Mouse (Mus musculus): ENCODE measurements around the gene Msmb. TPM values are rescaled to one million over a fixed set of nuclear protein-coding genes. Genes with fewer than 3 reads are reported as not detected.
"Not testable (repeated sequence)": the region's sequence is repeated elsewhere in the genome, so short reads cannot be mapped to it uniquely, and the experiment has no call there.

The Msmb gene
- not detected for total RNA-seq (2021)
- long read RNA-seq, experiment 1, result 0 reads
- long read RNA-seq, experiment 2, result 0 reads

- Histone ChIP-seq H3K4me3 (no peak within 1 kb of the TSS), H3K27ac (no peak within 1 kb of the TSS)
- DNase-seq (ENCODE audit: extremely low spot score in 1 of 2, low spot score in 2 of 2), result no peak
- no peak for TF ChIP-seq CTCF (IDR thresholded peaks at IDR 0.05)
- intact Hi-C loops (cut with DNase I), result no loop called here
Observed at GRCm38 (mm10) chr14:32141723-32142122, at the start of gene Msmb. Msmb (plus strand) TSS chr14:32142023.

- no peak overlapping the region for H3K27ac ChIP-seq
- intact Hi-C loops (cut with DNase I), result no loop called here
- TF ChIP-seq CTCF (IDR thresholded peaks at IDR 0.05), result no peak
- no peak for DNase-seq (ENCODE audit: extremely low spot score in 1 of 2, low spot score in 2 of 2)
- H3K4me3 ChIP-seq, result no peak overlapping the region
Observed at GRCm38 (mm10) chr14:32093018-32093417, 48.8 kb upstream of the Msmb start.

GRCm38 (mm10) chr14:32093500-32094117, 48.2 kb upstream of the Msmb start:
- TF ChIP-seq CTCF (IDR thresholded peaks at IDR 0.05), result no peak
- no peak overlapping the region for H3K4me3 ChIP-seq
- DNase-seq (ENCODE audit: extremely low spot score in 1 of 2, low spot score in 2 of 2), result no peak
- no peak overlapping the region for H3K27ac ChIP-seq
- intact Hi-C loops (cut with DNase I), result no loop called here

DNA sequence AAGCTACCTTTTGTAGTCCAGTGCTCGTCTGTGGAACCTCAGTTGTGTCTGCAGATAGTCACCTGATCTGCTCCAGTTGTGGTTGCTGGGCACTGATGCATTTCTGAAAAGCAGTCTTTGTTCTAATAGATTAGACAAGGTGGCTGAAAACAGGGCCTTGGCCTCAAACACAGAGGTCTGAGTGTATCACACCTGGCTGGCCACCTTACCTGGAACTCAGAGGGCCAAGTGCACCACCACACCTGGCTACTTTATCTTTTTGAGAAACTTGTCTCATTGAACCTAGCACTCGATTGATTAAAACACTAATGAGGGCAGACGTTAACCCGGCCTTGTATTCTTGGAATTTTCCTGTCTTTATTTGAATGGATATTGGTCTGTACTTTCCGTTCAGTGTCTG, 46.2 kb upstream of the Msmb start:
- H3K27ac ChIP-seq, result no peak overlapping the region
- TF ChIP-seq CTCF (IDR thresholded peaks at IDR 0.05), result no peak
- intact Hi-C loops (cut with DNase I), result no loop called here
- DNase-seq (ENCODE audit: extremely low spot score in 1 of 2, low spot score in 2 of 2), result no peak
- no peak overlapping the region for H3K4me3 ChIP-seq

- DNase-seq (ENCODE audit: extremely low spot score in 1 of 2, low spot score in 2 of 2), result no peak
- TF ChIP-seq CTCF (IDR thresholded peaks at IDR 0.05), result no peak
- intact Hi-C loops (cut with DNase I), result no loop called here
- Histone ChIP-seq H3K4me3 (no peak overlapping the region), H3K27ac (no peak overlapping the region)
Observed at GRCm38 (mm10) chr14:32096740-32097139, 45.1 kb upstream of the Msmb start.

DNA sequence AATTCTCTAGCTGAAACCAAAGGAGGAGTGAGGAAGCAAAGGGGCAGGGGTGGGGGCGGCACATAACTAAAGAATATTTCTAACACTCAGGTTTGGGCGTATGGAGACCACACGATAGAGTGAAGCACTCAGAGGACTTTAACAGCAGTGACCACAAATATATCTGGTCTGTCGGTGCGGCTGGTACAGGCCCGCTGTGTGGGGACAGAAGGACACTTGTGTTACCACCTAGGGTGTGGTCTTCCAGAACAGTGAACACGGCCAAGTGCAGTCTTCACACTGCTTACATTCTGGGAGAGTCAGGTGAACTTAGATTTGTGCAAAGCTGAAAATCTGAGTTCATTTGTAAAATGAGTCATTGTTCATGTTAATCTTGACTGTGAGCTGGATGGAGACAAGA, 44.1 kb upstream of the Msmb start:
- no peak for TF ChIP-seq CTCF (IDR thresholded peaks at IDR 0.05)
- no peak for DNase-seq (ENCODE audit: extremely low spot score in 1 of 2, low spot score in 2 of 2)
- no peak overlapping the region for H3K27ac ChIP-seq
- H3K4me3 ChIP-seq, result no peak overlapping the region
- intact Hi-C loops (cut with DNase I), result no loop called here

- no peak for DNase-seq (ENCODE audit: extremely low spot score in 1 of 2, low spot score in 2 of 2)
- intact Hi-C loops (cut with DNase I), result no loop called here
- no peak for TF ChIP-seq CTCF (IDR thresholded peaks at IDR 0.05)
- Histone ChIP-seq H3K27ac (no peak overlapping the region), H3K4me3 (no peak overlapping the region)
Observed at GRCm38 (mm10) chr14:32098951-32099350, 42.9 kb upstream of the Msmb start.

- no peak overlapping the region for H3K27ac ChIP-seq
- no peak overlapping the region for H3K4me3 ChIP-seq
- TF ChIP-seq CTCF (IDR thresholded peaks at IDR 0.05), result no peak
- intact Hi-C loops (cut with DNase I), result no loop called here
- DNase-seq (ENCODE audit: extremely low spot score in 1 of 2, low spot score in 2 of 2), result no peak
Observed at GRCm38 (mm10) chr14:32103556-32103955, 38.3 kb upstream of the Msmb start.

GRCm38 (mm10) chr14:32105663-32106062, 36.2 kb upstream of the Msmb start:
- TF ChIP-seq CTCF (IDR thresholded peaks at IDR 0.05), result no peak
- H3K27ac ChIP-seq, result no peak overlapping the region
- intact Hi-C loops (cut with DNase I), result no loop called here
- DNase-seq (ENCODE audit: extremely low spot score in 1 of 2, low spot score in 2 of 2), result no peak
- H3K4me3 ChIP-seq, result no peak overlapping the region

DNA sequence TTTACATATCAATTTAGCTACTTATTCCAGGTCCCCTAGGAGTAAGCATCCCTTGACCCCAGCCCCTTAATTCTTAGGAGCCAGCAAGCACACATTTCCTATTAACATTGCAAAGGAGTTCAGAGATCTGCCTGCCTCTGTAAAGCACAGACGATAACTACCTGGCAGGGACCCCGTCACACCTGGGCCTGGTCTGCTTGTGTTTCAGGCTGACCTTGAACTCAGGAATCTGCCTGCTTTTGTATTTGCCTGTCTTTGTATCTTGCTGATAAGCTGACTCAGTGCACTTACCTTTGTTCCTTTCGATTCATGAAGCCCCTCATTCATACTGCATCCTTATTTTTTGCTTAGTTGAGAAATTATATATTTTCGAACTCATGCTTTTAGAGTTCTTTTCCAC, 34.9 kb upstream of the Msmb start:
- no peak for TF ChIP-seq CTCF (IDR thresholded peaks at IDR 0.05)
- no peak for DNase-seq (ENCODE audit: extremely low spot score in 1 of 2, low spot score in 2 of 2)
- H3K27ac ChIP-seq, result no peak overlapping the region
- intact Hi-C loops (cut with DNase I), result no loop called here
- no peak overlapping the region for H3K4me3 ChIP-seq

- intact Hi-C loops (cut with DNase I); DNase-seq (ENCODE audit: extremely low spot score in 1 of 2, low spot score in 2 of 2); H3K27ac ChIP-seq; H3K4me3 ChIP-seq: not testable (repeated sequence)
Observed at GRCm38 (mm10) chr14:32112124-32112523, 29.7 kb upstream of the Msmb start.

DNA sequence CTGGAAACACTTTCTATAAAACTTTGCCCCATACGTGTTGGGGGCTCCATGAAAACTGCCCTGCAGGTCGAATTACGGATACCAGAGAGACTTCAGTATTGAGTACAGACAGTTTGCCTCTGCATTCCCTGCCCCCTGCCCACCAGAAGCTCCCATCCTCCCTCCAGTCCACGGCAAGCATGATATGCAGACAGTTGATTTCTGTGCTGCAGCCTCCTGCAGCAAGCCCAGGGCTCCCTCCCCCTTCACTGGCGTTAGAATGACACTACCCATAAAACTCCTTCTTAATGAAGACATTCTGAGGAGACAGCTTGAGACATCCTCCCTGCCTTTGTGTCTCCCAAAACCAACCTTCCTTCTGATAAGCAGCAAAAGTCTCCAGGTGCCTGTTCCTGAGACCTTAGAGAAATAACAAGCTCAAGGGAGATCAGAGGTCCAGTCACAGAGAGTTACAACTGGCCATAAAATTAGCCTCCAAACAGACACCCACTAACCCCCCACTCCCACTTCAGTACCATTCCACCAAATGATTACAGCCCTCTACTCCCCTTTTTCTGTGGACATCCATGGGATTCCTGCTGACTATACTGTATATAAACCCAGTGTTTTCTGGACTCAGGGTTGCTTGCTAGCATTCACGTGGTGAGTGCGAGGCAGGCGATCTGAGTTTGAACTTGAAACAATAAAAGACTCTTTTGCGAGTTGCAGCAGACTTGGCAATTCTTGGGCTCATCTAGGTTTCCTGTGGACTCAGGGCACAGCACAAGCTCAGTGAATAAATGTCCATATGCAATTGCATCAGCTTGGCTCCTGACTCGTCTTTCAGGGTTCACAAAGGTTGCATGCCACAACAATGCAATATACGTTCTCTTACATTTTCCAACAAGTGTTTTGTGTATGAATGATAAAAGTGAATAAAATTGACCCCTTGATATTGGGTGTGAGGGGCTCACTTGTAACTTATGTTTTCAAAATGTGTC, 20.6 kb upstream of the Msmb start:
- no peak for TF ChIP-seq CTCF (IDR thresholded peaks at IDR 0.05)
- H3K27ac ChIP-seq, result no peak overlapping the region
- H3K4me3 ChIP-seq, result no peak overlapping the region
- intact Hi-C loops (cut with DNase I), result no loop called here
- DNase-seq (ENCODE audit: extremely low spot score in 1 of 2, low spot score in 2 of 2), result no peak
